Mouse (Mus musculus) cerebellum, adult (tissue): ENCODE measurements at regions not wholly inside any gene's neighbourhood (a gene's known extent, or its start where the extent isn't known, plus 50 kb on each side); places are given as distances from the start of the nearest gene placed in this dataset.
A peak's percentile ranks its signal among the peaks of the same experiment; 100 is the strongest.

Source experiments
- ATAC-seq: cut with Nextera tagmentation; 2 replicates; pipeline ENCODE4 v1.9.2; 2017; ENCODE audit warnings: mild to moderate bottlenecking, moderate library complexity, mixed read lengths; ENCODE audit not compliant: insufficient number of reproducible peaks, low FRiP score, low TSS enrichment

- no peak for ATAC-seq
These were observed 103.4 kb upstream of the Map4k3 start for GRCm38 (mm10) chr17:80831686-80832085.

- ATAC-seq, result no peak
These were observed 99.6 kb upstream of the Map4k3 start for GRCm38 (mm10) chr17:80827896-80828295.

- ATAC-seq, result no peak
These were observed 99.1 kb upstream of the Map4k3 start for GRCm38 (mm10) chr17:80827361-80827760.

- no peak for ATAC-seq
These were observed 97.9 kb upstream of the Map4k3 start for GRCm38 (mm10) chr17:80825971-80826730.

GRCm38 (mm10) chr17:80825518-80825901, 97.2 kb upstream of the Map4k3 start:
- ATAC-seq, result no peak

GRCm38 (mm10) chr17:80824826-80825517, 96.7 kb upstream of the Map4k3 start:
- ATAC-seq, result no peak

- ATAC-seq, result no peak
These were observed 96.0 kb upstream of the Map4k3 start for GRCm38 (mm10) chr17:80824261-80824660.

- no peak for ATAC-seq
These were observed 92.6 kb upstream of the Map4k3 start for GRCm38 (mm10) chr17:80820888-80821287.

- no peak for ATAC-seq
These were observed 90.3 kb upstream of the Map4k3 start for GRCm38 (mm10) chr17:80818477-80819028.

GRCm38 (mm10) chr17:80815747-80816146, 87.5 kb upstream of the Map4k3 start:
- no peak for ATAC-seq

GRCm38 (mm10) chr17:80813194-80813593, 84.9 kb upstream of the Map4k3 start:
- ATAC-seq, result no peak

GRCm38 (mm10) chr17:80809275-80809674, 81.0 kb upstream of the Map4k3 start:
- peak; percentile 89 for ATAC-seq

- no peak for ATAC-seq
These were observed 79.8 kb upstream of the Map4k3 start for GRCm38 (mm10) chr17:80808069-80808468.

GRCm38 (mm10) chr17:80803361-80803915, 75.2 kb upstream of the Map4k3 start:
- ATAC-seq, result no peak

- ATAC-seq, result no peak
These were observed 74.3 kb upstream of the Map4k3 start for GRCm38 (mm10) chr17:80802622-80803021.

GRCm38 (mm10) chr17:80801991-80802390, 73.7 kb upstream of the Map4k3 start:
- no peak for ATAC-seq

GRCm38 (mm10) chr17:80801451-80801983, 73.2 kb upstream of the Map4k3 start:
- ATAC-seq, result peak; percentile 53; the same call in 1 of the 2 replicates

- ATAC-seq, result no peak
These were observed 72.6 kb upstream of the Map4k3 start for GRCm38 (mm10) chr17:80800877-80801276.

GRCm38 (mm10) chr17:80800454-80800853, 72.2 kb upstream of the Map4k3 start:
- ATAC-seq, result no peak

GRCm38 (mm10) chr17:80799061-80799460, 70.8 kb upstream of the Map4k3 start:
- ATAC-seq, result no peak
